Mouse (Mus musculus): ENCODE measurements around the gene Msh5. TPM values are rescaled to one million over a fixed set of nuclear protein-coding genes. Genes with fewer than 3 reads are reported as not detected.
A peak's percentile ranks its signal among the peaks of the same experiment; 100 is the strongest.

Msh5 gene
- total RNA-seq, 2 experiments from 2014 or later: 0.66 TPM; not detected in 1

DNA sequence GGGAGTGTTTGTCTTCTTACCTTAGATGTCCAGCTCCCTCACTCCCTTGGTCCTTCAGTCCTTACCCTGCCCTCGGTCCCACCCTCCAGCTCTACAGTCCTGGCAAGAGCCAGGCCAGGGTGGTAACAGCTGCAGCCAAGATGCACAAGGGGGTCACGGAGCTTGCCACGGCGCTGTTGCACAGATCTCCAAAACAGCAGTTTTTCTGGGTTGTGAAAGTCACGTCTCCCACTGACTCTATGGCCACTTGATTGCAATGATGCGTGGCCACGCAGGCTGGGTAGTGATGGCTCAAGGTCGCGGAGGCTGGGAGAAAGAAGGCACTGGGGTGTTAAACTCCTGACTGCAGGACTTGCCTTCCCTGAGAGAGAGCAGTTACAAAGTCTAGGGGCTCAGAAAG, 24.9 kb upstream of the Msh5 start:
- intact Hi-C loops (cut with DNase I): no loop called here
- DNase-seq (ENCODE audit: low spot score in 2 of 2): no peak

DNA sequence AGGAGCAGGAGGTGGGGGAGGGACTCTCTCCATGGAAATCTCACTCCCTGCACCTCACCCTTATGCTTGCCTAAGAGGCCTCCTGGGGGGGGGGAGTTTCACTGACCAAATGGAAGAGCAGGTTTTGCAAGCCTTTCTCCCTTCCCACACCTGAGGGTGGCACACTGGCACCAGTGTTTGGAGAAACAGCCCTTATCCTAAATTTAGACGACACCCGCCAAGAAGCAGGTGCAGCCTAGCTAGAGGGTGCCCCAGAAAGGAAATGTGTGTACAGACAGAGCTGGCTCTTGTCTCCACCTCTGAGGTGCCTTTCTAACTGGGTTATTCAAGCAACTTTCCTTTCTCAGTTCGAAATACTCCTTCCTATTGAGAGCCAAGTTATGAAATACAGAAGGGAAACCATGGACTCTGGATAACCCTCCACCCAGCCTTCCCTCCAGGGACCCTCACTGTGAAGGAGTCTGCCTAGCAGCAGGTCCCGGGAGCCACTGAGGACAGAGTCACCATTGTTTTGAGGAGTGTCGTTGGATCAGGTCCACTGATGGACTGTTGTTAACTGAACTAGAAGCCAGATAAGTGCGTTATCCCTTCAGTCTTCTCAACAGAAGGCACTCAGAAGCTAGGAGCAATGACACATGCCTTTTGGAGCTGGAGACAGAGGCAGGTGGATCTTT, 24.1 kb upstream of the Msh5 start:
- DNase-seq (ENCODE audit: low spot score in 2 of 2): no peak
- intact Hi-C loops (cut with DNase I): no loop called here

DNA sequence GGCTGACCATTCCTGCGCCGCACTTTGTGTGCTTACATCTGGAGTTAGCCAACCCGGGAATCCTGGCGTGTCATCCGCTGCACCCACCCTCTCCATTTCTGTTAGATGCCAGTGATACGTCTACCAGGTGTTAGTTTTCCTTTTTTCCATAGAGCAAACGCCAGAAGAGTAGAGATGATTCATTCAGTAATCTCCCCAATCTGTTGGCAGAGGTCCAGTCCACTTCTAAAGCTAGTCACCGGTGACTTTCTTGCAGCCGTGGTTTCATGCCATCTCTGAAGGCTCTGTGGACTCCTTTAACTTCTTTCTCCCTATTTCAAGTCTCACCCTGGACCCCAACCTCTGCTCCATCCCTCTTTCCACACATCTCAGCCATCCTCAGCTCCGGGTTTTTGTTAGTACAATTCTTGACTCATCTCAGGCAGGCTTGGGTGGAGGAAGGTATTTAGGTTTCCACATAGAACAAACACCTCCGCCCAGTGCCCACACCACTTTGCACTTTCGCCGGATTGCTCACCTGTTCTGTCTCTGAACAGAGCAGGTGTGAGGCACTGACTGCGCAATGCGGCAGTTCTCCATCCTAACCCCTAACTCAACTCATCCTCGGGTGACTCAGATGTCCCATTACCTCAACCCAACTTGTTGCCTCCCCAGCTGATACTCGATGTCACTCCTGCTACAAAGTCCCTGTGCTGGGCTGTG, 21.8 kb upstream of the Msh5 start:
- intact Hi-C loops (cut with DNase I): no loop called here
- no peak for DNase-seq (ENCODE audit: low spot score in 2 of 2)

DNA sequence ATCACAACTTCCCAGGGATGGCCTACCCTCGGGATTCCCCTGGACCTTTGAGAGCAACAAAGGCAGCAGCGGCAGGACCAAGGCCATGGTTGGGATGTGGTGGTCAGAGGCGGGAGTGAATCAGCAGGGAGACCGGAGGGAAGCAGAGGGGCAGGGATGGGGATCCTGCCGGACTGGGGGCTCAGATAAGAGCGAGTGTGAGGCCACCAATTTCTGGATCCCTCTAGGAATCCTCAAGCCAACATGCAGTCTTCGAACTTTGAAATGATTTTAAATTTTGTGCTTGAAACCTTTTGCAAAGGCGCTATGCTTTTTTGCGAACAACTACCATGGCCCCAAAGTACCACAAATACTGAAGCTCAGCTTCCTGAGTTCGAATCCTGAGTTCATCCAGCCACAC, 19.5 kb upstream of the Msh5 start, which contains the start of gene Mpig6b:
Gene Mpig6b, minus strand, starts transcription at position 101 of the 400 bp plus-strand sequence.
- DNase-seq (ENCODE audit: low spot score in 2 of 2): no peak
- intact Hi-C loops (cut with DNase I): no loop called here

DNA sequence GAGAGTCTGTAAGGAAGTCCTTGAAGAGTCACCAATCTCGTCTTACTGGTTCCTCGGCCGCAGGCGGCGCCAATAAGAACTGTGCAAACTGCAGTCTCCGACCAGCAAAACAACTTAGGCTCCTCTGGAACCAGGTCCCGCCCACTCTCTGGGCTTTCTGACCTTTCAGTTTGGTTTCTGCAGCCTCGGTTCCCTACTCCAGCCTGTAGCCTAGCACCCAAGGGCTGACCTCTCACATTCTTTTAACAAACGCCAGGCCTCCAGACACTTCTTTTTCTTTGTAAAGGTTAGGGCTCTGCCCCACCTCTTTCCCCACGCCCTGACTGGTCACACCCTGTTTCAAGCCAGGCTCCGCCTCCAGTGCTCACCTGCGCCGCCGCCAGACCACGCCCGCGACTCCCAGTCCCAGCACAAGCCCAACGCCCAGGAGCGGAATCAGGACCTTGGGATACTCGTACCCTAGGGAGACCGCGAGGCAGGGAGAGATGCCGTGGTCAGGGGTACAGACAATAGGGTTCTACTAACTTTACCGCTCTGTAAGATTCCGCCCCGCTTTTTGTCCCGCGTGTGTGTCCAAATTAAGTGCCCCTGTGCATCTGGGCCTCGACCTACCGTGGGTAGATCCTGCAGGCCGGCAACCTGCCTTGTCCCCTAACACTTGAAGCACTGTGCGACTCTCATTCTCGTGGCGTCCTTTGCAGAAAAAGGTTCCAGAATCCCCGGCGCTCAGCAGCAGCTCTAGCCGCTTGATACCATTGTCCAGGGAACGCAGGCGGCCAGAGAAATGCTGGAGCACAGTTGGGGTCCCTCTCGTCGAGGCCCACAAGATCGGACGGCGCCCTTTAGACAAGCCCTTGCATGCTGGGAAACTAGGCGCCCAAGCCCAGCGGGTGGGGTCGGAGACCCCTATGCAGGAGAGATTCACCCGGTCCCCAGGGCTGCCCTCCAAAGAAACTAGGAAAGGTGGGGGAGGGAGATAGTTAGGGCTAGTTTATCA, 18.7 kb upstream of the Msh5 start, which contains the start of gene Ly6g6c:
Gene Ly6g6c, plus strand, starts transcription at position 438 of the 997 bp plus-strand sequence.
- intact Hi-C loops (cut with DNase I): no loop called here
- no peak for DNase-seq (ENCODE audit: low spot score in 2 of 2)

DNA sequence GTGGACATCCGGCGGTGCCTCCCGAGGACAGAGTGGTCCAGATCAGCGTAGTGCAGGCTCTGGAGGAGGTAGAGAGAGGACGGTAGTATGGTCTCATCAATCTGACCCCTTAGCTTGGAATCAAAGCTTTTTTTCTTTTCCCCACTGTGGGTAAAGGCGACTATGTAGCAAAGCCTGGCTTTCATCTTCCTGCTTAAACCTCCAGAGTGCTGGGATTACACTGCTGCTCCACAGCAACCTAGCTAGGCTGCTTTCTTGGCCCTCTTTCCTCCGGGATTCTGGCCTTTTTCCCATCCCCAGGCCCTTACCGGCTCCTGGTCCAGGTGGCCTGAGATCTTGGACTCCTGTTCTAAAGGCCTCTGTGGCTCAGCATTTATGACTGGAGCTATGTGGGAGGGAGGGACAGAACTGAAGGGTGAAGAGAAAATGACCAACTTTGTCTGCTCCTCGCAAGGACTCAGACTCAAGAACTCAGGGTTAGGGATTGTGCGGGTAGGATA, 17.9 kb upstream of the Msh5 start:
- intact Hi-C loops (cut with DNase I): no loop called here
- no peak for DNase-seq (ENCODE audit: low spot score in 2 of 2)

DNA sequence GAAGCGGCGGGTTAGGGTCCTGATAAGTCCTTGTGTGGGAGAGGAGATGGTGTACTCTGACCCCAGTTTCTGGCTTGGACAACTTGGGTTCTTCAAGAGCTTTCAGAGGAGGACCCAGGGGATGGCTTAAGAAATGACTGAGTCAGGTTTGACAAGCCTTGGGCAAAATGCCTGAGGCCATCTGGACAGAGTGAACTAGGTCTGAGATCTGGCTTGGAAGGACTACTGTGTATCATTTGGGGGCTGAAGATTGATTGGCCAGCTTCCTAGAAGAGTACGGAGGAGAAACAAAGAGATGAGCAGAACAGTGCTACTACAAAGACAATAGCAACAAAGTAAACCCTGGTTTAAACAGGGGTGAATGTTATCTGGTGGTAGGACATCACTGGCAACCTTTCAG, 16.9 kb upstream of the Msh5 start:
- intact Hi-C loops (cut with DNase I): no loop called here
- DNase-seq (ENCODE audit: low spot score in 2 of 2): no peak

DNA sequence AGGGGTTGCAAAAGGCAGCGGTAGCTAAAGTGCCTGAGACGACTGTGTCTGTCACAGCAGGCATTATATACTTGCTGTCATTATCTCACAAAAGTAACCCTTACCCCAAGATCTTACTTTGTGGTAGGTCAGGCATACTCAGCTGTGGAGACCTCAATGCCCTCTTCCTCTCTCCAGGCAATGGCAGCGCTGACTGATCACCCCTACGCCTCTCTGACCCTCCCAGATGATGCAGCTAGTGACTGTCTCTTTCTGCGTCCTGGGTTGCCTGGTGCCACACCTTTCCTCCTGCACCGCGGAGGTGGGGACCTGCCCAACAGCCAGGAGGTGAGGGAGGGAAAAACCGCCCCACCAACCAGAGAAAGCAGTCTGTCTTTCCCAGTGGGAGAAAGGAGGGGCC, 14.8 kb upstream of the Msh5 start:
- intact Hi-C loops (cut with DNase I): no loop called here
- DNase-seq (ENCODE audit: low spot score in 2 of 2): no peak

DNA sequence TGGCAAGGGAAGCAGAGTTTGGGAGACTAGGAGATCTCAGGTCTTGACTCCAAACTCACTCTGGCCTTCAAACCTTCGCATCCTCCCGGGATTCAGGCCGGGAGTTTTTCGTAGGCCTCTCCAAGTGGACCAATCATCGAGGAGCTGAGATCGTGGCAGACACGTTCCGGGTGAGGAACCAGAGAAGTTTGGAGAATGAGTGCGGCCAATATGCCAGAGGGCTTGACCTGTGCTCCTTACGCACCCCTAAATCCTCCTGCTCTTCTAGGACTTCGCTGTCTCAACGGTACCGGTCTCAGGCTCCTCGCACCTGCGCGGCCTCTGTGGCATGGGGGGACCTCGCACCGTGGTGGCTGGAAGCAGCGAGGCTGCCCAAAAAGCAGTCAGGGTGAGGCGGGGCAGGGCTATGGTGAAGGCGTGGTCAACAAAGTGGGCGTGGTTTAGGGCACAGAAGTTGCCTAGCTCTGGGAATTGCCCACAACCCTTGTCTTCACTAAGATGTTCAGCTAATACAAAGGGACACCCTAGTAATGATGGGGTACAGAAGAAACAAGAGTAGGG, 14.3 kb upstream of the Msh5 start:
- no peak for DNase-seq (ENCODE audit: low spot score in 2 of 2)
- intact Hi-C loops (cut with DNase I): no loop called here

DNA sequence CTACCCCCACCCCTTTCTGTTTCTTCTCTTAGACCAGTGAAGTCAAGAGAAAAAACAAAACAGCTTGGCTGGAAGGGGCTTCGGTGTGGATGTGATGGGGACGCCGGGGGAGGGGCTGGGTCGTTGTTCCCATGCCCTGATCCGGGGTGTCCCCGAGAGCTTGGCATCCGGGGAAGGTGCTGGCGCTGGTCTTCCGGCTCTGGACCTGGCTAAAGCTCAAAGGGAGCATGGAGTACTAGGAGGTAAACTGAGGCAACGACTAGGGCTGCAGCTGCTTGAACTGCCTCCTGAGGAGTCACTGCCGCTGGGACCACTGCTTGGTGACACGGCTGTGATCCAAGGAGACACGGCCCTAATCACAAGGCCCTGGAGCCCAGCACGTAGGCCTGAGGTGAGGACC, 13.5 kb upstream of the Msh5 start:
- no peak for DNase-seq (ENCODE audit: low spot score in 2 of 2)
- intact Hi-C loops (cut with DNase I): no loop called here

DNA sequence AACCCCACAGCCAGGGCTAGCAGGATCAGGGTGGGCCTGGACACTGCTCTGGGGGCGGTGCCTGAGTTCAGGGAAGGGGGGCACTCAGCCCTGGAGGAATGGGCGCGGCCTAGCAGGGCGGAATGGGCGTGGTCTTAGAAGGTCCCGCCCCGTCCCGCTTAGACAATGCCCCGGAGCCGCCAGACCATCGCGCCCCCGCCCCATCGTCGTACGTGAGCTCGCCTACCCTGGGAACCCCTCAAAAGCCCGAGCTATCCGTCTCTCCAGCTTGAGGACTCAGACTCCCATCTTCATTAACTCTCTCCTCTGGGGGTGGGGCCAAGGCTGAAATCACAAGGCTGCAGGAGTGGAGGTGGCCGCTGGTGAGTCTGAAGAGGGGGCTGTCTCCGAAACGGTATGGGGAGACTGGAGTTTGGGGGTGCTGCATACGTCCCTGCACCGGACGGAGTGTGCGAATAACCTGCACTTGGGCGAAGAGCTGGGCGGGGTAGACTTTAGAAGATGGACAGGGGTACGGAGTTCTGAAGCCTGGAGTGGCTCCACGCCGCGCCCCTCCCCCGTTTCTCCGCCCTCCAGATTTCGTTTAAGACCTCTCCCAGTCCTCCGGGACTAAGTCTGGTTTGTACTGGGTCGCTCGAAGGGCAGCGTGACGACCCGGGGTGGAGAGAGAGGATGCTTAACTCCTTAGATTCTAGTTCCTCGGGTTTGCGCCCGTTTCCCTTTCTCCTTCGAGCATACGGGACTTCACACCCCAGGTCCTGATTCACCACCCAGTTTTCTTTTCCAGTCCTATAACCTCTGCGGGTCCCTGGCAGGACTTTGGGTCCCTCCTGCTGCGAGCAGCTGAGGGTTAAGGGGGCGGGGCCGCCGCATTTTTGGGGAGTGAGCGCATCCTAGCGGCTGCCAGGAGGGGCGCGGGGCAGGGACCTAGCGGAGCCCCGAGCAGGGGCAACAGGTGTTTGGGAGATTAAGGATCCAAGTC, 12.7 kb upstream of the Msh5 start, which contains the start of gene Ddah2:
Gene Ddah2, plus strand, starts transcription at position 125 of the 982 bp plus-strand sequence.
- intact Hi-C loops (cut with DNase I): loop anchor here (2.0 kb wide), 1 partner anchor 38 kb away; no protein-coding TSS in a partner anchor
- DNase-seq (ENCODE audit: low spot score in 2 of 2): peak; percentile 55 to 62

DNA sequence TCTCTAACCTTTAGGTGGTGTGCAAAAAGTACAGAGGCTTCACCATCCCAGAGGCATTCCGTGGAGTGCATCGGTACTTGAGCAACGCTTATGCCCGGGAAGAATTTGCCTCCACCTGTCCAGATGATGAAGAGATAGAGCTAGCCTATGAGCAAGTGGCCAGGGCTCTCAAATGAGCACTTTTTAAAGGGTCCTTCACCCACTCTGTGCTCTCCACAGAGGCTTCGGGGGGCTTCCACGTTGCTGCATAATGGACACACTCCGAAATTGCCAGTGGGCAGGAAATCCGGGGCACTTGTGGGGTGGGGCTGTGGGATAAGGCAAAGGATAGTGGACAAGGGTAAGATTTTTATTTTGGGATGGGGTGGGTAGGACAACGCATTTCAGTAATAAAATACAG, 11.8 kb upstream of the Msh5 start:
- no peak for DNase-seq (ENCODE audit: low spot score in 2 of 2)
- intact Hi-C loops (cut with DNase I): loop anchor here (2.0 kb wide), 1 partner anchor 38 kb away; no protein-coding TSS in a partner anchor

DNA sequence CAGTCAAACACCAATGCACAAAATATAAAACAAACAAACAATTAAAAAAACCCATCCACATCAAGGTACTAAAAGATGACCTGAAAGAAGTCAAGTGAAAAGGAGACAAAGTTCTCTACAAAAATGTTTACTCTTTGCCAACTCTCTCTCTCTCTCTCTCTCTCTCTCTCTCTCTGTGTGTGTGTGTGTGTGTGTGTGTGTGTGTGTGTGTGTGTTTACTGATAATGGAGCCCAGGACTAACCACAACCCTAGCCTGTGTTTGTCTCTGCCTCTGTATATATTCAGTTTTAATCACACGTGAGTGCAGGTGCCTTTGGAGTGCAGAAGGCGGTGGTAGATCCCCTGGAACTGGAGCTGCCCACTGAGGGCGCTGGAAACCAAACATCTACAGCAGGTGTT, 10.5 kb upstream of the Msh5 start:
- no peak for DNase-seq (ENCODE audit: low spot score in 2 of 2)
- intact Hi-C loops (cut with DNase I): no loop called here

DNA sequence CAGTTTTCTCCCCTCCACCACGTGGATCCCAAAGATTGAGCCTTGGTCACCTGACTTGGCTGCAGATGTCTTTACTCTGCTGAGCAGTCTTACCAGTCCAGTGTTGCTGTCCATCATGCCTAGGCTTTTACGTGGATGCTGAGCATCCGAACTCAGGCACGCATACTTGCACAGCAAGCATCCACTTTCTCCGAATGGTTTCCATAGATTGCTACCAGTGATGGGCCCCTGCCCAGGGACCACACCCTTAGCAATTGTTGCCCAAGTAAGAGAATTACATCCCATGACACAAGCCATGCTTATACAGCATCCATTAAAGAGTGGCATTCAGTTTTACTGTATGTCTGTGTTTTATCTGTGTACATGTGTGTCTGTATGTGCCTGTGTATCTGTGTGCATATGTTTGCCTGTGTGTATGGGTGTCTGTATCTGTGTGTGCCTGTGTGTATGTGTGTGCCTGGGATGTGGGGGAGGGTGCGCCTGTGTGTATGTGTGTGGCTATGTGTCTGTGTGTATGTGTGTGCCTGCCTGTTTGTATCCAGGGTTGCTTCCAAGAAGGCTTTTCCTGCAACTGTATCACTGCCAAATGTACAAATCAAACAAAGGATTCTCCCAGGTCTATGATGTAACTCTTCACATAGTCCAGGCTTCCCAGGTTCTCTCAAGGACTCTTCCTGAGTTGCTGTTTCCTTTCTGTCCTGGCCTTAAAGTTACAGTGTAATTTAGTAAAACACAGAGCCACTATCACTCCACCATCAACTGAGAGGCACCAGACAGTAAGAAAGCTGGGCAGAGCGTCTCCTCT, 9.3 kb upstream of the Msh5 start:
- intact Hi-C loops (cut with DNase I): no loop called here
- no peak for DNase-seq (ENCODE audit: low spot score in 2 of 2)

DNA sequence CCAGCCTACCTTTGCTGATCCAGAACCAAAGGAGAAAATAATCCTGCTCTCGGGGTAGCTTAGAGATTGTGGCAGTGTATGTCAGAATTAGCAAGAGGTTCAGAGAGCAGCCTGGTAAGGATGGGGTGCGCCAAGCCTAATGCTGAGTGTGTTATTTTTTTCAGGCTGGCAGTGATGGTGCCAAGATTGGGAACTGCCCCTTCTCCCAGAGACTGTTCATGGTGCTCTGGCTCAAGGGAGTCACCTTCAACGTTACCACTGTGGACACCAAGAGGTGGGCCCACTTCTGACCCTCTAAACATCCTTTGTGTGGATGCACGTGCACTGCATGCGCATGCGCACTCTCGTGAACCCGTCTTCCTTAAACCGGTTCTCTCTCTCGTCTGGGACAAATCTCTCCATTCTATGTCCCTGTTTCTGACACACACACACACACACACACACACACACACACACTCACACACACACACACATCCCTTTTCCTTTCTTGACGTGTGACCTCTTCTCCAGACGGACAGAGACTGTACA, 5.8 kb upstream of the Msh5 start:
- DNase-seq (ENCODE audit: low spot score in 2 of 2): no peak
- intact Hi-C loops (cut with DNase I): no loop called here

DNA sequence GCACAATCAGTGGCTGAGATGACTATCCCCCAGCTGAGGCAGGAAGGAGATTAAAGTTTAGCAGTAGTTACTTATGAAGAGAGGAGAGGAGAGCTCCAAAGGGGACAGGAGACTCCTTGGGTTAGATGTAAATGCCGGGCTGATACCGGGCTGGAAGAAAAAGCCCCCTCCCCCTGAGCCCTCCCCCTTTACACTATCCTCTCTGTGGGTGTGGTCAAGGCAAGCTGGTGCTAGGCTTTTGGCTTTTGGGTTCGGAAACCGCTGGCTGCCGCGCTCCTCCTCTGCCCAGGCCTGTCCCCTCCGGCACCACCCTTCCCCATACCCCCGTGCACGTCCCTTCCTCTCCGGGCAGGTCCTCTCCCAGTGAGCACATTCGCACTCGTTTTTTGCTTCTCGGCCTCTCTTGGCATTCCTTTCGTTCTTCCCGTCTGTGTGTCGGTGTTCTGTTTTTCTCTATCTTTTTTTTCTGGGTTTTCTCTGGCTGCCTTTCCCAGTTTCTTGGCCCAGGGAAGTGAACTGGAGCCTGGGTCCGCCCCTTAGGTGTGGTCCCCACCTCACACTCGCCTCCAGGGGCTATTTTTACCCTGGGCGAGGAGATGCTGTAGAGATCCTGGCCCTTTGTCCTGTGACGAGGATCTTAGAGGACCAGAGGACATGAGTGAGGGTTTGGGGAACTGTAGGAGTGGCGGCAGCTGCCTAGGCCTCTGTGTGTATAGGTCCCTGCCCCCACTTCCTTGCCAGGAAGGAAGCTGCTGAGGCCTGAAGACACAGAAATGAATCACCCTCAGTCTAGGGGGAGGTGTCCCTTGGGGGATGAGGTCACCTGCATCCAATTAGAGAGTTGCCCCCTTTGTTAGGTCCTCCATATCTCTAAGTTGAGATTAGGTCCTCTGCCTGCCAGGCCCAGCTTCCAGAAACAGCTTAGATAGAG, 4.9 kb upstream of the Msh5 start:
- no peak for DNase-seq (ENCODE audit: low spot score in 2 of 2)
- intact Hi-C loops (cut with DNase I): no loop called here
